Mouse (Mus musculus) hindbrain, embryonic 16.5 days (tissue): ENCODE measurements around the gene Fkbp10. TPM values are rescaled to one million over a fixed set of nuclear protein-coding genes. Genes with fewer than 3 reads are reported as not detected.
A peak's percentile ranks its signal among the peaks of the same experiment; 100 is the strongest.

Experiments used
- ATAC-seq: fragments of 200-750 bp; cut with Nextera tagmentation; 2 replicates; pipeline ENCODE4 v1.8.0; 2017; ENCODE audit warnings: moderate TSS enrichment, moderate library complexity
- H3K27ac ChIP-seq: fragments of 300-500 bp; sonication (generic); 2 replicates; pipeline ENCODE4 v1.5.1; 2014; ENCODE audit warnings: low read depth, mild to moderate bottlenecking, control low read depth, low read length, moderate library complexity
- H3K27me3 ChIP-seq: fragments of 300-500 bp; sonication (generic); replicated peaks from 2 replicates; pipeline ENCODE4 v1.6.1; 2014; ENCODE audit warnings: low read length; ENCODE audit not compliant: control insufficient read depth, insufficient read depth
- H3K36me3 ChIP-seq: fragments of 300-500 bp; sonication (generic); 2 replicates; pipeline ENCODE4 v1.6.1; 2014; ENCODE audit warnings: mild to moderate bottlenecking, low read length, moderate library complexity, mixed read lengths; ENCODE audit not compliant: control insufficient read depth, insufficient read depth
- H3K4me1 ChIP-seq: fragments of 300-500 bp; sonication (generic); 2 replicates; pipeline ENCODE4 v1.6.1; 2014; ENCODE audit warnings: low read depth, low read length; ENCODE audit not compliant: control insufficient read depth, insufficient read depth
- H3K4me2 ChIP-seq: fragments of 300-500 bp; sonication (generic); 2 replicates; pipeline ENCODE4 v1.6.1; 2014; ENCODE audit warnings: mild to moderate bottlenecking, low read length, control low read depth, moderate library complexity
- H3K4me3 ChIP-seq: fragments of 300-500 bp; sonication (generic); 2 replicates; pipeline ENCODE4 v1.5.1; 2014; ENCODE audit warnings: mild to moderate bottlenecking, low read length, control low read depth, moderate library complexity
- H3K9ac ChIP-seq: fragments of 300-500 bp; sonication (generic); 2 replicates; pipeline ENCODE4 v1.6.1; 2014; ENCODE audit warnings: low read depth, mild to moderate bottlenecking, control low read depth, low read length, moderate library complexity
- H3K9me3 ChIP-seq: fragments of 300-500 bp; sonication (generic); 2 replicates; pipeline ENCODE4 v1.6.1; 2014; ENCODE audit warnings: mild to moderate bottlenecking, low read length, moderate library complexity; ENCODE audit not compliant: control insufficient read depth
- WGBS: fragments of 180-500 bp; shearing (Covaris S2); extraction: QIAGEN DNeasy Blood & Tissue Kit; methylation state at CpG from one replicate; pipeline ENCODE4 v1.1.7; 2014; 5-methylcytosine and 5-hydroxymethylcytosine counted together
- polyA plus RNA-seq: library from polyadenylated mRNA; unstranded; fragments of >200 nt; fragmentation: Nextera tagmentation; extraction: Ambion mirVana; gene quantifications from 2 replicates; pipeline ENCODE4 v1.2.1, GENCODE M21; 2015

Fkbp10 gene
- polyA plus RNA-seq, 1 experiment from 2014 or later = 29.2 TPM

DNA sequence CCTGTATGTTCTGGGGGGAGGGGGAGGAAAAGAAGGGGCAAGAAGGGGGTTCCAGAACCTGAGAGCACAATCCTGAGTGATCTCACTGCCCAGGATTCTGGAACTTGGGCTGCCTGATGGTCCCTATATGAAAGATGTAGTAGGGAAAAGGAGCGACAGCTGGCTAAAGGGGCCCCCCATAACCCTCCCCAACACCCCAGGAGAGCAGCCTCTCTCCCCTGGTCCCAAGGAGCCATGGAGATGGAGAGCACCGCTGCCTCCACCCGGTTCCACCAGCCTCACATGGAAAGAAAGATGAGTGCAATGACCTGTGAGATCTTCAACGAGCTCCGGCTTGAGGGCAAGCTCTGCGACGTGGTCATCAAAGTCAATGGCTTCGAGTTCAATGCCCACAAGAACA is 26.3 kb downstream of the Fkbp10 start, which contains the start of the genes Nt5c3b and Klhl10:
TSS of gene Nt5c3b (minus strand) at position 12 of the 400 bp plus-strand sequence.
TSS of gene Klhl10 (plus strand) at position 121 of the 400 bp plus-strand sequence.
- peaks cover 5% of the 10 kb centered on the region for H3K4me1 ChIP-seq
- ATAC-seq = no peak
- peak within 1 kb of the TSS; percentile 80 for H3K4me3 ChIP-seq
- H3K36me3 ChIP-seq = 0 out of 2 replicates have a peak, but pooled peaks cover under 1% of the 10 kb centered on the region
- H3K9me3 ChIP-seq = no peaks in the 10 kb centered on the region
- peak within 1 kb of the TSS; percentile 81 for H3K4me2 ChIP-seq
- peak within 1 kb of the TSS; percentile 78 for H3K27ac ChIP-seq
- peak within 1 kb of the TSS; percentile 94 for H3K9ac ChIP-seq
- 79% methylated on average over 8 of the region's 8 CpGs for WGBS
- no peaks in the 10 kb centered on the region for H3K27me3 ChIP-seq

- H3K9me3 ChIP-seq = no peaks in the 10 kb centered on the region
- H3K27ac ChIP-seq = no peak overlapping the region
- H3K4me1 ChIP-seq = peaks cover 5% of the 10 kb centered on the region
- 73% methylated on average over 6 of the region's 6 CpGs for WGBS
- H3K4me2 ChIP-seq = no peak overlapping the region
- no peak overlapping the region for H3K4me3 ChIP-seq
- H3K36me3 ChIP-seq = no peaks in the 10 kb centered on the region
- no peak for ATAC-seq
- no peak overlapping the region for H3K9ac ChIP-seq
- H3K27me3 ChIP-seq = no peaks in the 10 kb centered on the region
Observed at GRCm38 (mm10) chr11:100442625-100443024, 27.1 kb downstream of the Fkbp10 start.

- WGBS = 88% methylated on average over 4 of the region's 4 CpGs
- Histone ChIP-seq H3K27me3 (no peaks in the 10 kb centered on the region), H3K27ac (no peak overlapping the region), H3K9ac (no peak overlapping the region), H3K36me3 (peaks cover 13% of the 10 kb centered on the region; the same call in 1 of the 2 replicates), H3K4me2 (no peak overlapping the region), H3K4me3 (no peak overlapping the region), H3K4me1 (no peaks in the 10 kb centered on the region), H3K9me3 (no peaks in the 10 kb centered on the region)
- no peak for ATAC-seq
Observed at GRCm38 (mm10) chr11:100457247-100457646, 41.8 kb downstream of the Fkbp10 start.

GRCm38 (mm10) chr11:100457711-100458110 is 42.2 kb downstream of the Fkbp10 start:
- no peak for ATAC-seq
- Histone ChIP-seq H3K9me3 (no peaks in the 10 kb centered on the region), H3K27me3 (no peaks in the 10 kb centered on the region), H3K36me3 (peaks cover 15% of the 10 kb centered on the region; the same call in 1 of the 2 replicates), H3K4me2 (no peak overlapping the region), H3K4me1 (no peaks in the 10 kb centered on the region), H3K27ac (no peak overlapping the region), H3K4me3 (no peak overlapping the region), H3K9ac (no peak overlapping the region)
- 91% methylated on average over 5 of the region's 5 CpGs for WGBS

- peaks cover 10% of the 10 kb centered on the region; the same call in 1 of the 2 replicates for H3K36me3 ChIP-seq
- 90% methylated on average over 10 of the region's 10 CpGs for WGBS
- no peak for ATAC-seq
Observed at GRCm38 (mm10) chr11:100462699-100463098, 47.2 kb downstream of the Fkbp10 start.

DNA sequence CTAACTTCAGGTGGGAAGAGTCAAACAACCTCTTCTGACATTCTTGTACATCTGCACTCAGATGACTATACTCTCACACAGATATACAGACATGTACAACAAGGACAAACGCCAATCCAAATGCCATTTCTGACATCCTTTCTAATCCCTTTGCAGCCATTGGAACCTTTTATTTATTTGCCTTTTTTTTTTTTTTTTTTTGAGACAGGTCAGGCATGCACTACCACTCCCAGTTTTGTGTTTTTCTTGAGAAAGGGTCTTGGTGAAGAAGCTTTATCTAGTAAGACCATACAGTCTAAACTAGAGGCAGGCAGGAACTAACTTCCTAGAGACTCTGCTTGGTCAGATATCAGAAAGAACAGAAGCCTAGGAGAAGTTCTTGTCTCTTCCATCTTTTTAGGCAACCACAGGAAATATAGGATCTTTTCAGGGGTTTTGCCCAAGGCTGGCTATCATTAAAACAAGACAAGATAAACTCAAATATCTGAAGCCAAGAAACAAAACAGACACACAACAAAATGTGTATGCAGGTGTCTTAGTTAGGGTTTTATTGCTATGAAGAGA is 49.8 kb downstream of the Fkbp10 start:
- 93% methylated on average over 1 of the region's 1 CpGs for WGBS
- H3K27me3 ChIP-seq = no peaks in the 10 kb centered on the region
- no peak overlapping the region for H3K27ac ChIP-seq
- H3K4me1 ChIP-seq = peaks cover 8% of the 10 kb centered on the region
- H3K4me3 ChIP-seq = no peak overlapping the region
- H3K4me2 ChIP-seq = no peak overlapping the region
- H3K9ac ChIP-seq = no peak overlapping the region
- no peaks in the 10 kb centered on the region for H3K9me3 ChIP-seq
- no peak for ATAC-seq
- H3K36me3 ChIP-seq = peaks cover 10% of the 10 kb centered on the region; the same call in 1 of the 2 replicates

More at GRCm38 (mm10) chr11:100462699-100463098, 47.2 kb downstream of the Fkbp10 start:
- Histone ChIP-seq H3K4me1 (no peaks in the 10 kb centered on the region), H3K4me3 (no peak overlapping the region), H3K4me2 (no peak overlapping the region), H3K27ac (no peak overlapping the region), H3K9ac (no peak overlapping the region), H3K9me3 (no peaks in the 10 kb centered on the region), H3K27me3 (no peaks in the 10 kb centered on the region)

DNA sequence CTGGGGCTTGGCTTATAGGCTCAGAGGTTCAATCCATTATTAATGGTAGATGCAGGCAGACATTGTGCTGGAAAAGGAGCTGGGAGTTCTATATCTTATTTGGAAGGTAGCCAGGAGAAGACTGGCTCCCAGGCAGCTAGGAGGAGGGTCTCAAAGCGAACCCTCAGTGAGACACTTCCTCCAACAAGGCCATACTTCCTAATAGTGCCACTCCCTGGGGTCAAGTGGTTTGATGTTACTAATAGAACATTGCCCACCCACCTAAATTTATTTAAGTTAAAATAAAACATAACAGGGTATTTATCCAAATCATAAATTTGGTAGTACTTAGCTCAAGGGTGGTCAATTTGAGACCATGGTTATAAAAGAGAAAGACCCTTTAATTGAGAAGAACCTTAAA is 50.3 kb downstream of the Fkbp10 start:
- WGBS = 83% methylated on average over 1 of the region's 1 CpGs
- Histone ChIP-seq H3K27me3 (no peaks in the 10 kb centered on the region), H3K4me3 (no peak overlapping the region)

DNA sequence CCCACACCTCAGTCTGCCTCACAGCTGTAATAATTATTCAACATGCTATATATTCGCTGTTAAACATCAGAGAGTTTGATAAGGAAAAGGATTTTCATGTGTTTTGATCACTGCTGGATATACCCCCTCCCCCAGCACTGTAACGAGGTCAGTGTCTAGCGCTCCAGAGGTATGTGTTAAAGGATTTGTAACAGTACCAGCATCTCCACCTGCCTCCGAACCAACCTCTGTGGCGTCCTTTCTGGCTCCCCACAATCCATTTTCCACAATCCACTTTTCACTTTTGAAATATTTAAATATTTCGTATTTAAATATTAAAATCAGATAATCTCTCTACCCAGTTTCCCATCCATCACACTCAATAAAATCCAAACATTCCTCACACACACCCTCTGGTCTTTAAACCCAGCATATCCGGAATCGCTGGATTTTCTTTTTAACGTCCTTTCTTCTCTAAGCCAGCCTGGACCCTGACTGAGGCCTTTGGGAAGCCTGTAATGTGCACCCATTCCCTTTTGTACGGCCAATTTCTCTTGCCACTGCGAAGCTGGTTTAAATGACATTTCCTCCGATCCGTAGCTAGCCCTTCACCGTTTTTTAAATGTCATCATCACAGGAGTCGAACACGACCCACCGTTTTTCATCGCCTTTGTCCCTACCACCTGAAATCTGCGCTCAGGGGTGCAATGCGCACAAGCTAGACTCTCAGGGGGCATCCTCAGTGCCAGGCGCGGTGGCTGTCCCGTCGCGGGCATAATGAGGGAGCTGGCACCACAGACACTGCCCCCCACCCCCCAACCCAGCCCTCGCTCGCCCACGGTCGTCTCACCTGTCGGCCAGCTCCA is 56.1 kb downstream of the Fkbp10 start:
- H3K27ac ChIP-seq = peak overlapping the region; percentile 90
- H3K9me3 ChIP-seq = no peaks in the 10 kb centered on the region
- peak overlapping the region; percentile 94 for H3K4me3 ChIP-seq
- peak overlapping the region; percentile 96 for H3K9ac ChIP-seq
- H3K36me3 ChIP-seq = peaks cover 6% of the 10 kb centered on the region
- 0 out of 2 replicates have a peak, but pooled peaks have one; percentile 6 for ATAC-seq
- no peaks in the 10 kb centered on the region for H3K27me3 ChIP-seq
- H3K4me2 ChIP-seq = peak overlapping the region; percentile 76
- WGBS = 3% methylated on average over 30 of the region's 30 CpGs
- H3K4me1 ChIP-seq = peaks cover 18% of the 10 kb centered on the region

More for the DNA sequence above, 50.3 kb downstream of the Fkbp10 start:
- no peak for ATAC-seq
- Histone ChIP-seq H3K27ac (no peak overlapping the region), H3K9ac (no peak overlapping the region), H3K4me2 (no peak overlapping the region), H3K4me1 (peaks cover 13% of the 10 kb centered on the region), H3K36me3 (peaks cover 7% of the 10 kb centered on the region; the same call in 1 of the 2 replicates), H3K9me3 (no peaks in the 10 kb centered on the region)
